Mouse (Mus musculus): ENCODE results near the gene Gas7. TPM values are rescaled to one million over a fixed set of nuclear protein-coding genes. Genes with fewer than 3 reads are reported as not detected.

Gas7 gene
- polyA plus RNA-seq, 1 experiment from 2014 or later = 18.7 TPM

- H3K4me2 ChIP-seq (replicated peaks; ENCODE audit: low read depth, low read length) = no peak overlapping the region
- H3K4me1 ChIP-seq (ENCODE audit: insufficient read depth, low read depth, low read length) = no peaks in the 10 kb centered on the region
- no peaks in the 10 kb centered on the region for H3K27me3 ChIP-seq (replicated peaks; ENCODE audit: insufficient read depth, low read length)
- H3K4me3 ChIP-seq (ENCODE audit: low read depth, low read length) = no peak overlapping the region
- no peak for TF ChIP-seq CTCF (IDR thresholded peaks at IDR 0.05)
- no peak for TF ChIP-seq EP300 (IDR thresholded peaks at IDR 0.05)
- WGBS = 62% methylated on average over 4 of the region's 4 CpGs
- DNase-seq (ENCODE audit: low spot score) (no peak), ATAC-seq (no peak)
- H3K27ac ChIP-seq (ENCODE audit: low read length) = no peak overlapping the region
- no peaks in the 10 kb centered on the region for H3K9me3 ChIP-seq (ENCODE audit: low read length)
- H3K36me3 ChIP-seq (ENCODE audit: insufficient read depth, low read length) = no peaks in the 10 kb centered on the region
- H3K9ac ChIP-seq (replicated peaks; ENCODE audit: low read depth) = no peak overlapping the region
Measured at GRCm38 (mm10) chr11:67712976-67713375, 257.7 kb downstream of the Gas7 start.

GRCm38 (mm10) chr11:67715382-67715781, 260.1 kb downstream of the Gas7 start:
- no peaks in the 10 kb centered on the region for H3K9me3 ChIP-seq (ENCODE audit: low read length)
- WGBS = 75% methylated on average over 4 of the region's 4 CpGs
- no peaks in the 10 kb centered on the region for H3K27me3 ChIP-seq (replicated peaks; ENCODE audit: insufficient read depth, low read length)
- DNase-seq (ENCODE audit: low spot score) = no peak
- no peak overlapping the region for H3K4me3 ChIP-seq (ENCODE audit: low read depth, low read length)
- no peaks in the 10 kb centered on the region for H3K36me3 ChIP-seq (ENCODE audit: insufficient read depth, low read length)
- H3K4me1 ChIP-seq (ENCODE audit: insufficient read depth, low read depth, low read length) = no peaks in the 10 kb centered on the region
- no peak overlapping the region for H3K27ac ChIP-seq (ENCODE audit: low read length)
- no peak overlapping the region for H3K4me2 ChIP-seq (replicated peaks; ENCODE audit: low read depth, low read length)
- no peak for TF ChIP-seq EP300 (IDR thresholded peaks at IDR 0.05)
- ATAC-seq = no peak
- H3K9ac ChIP-seq (replicated peaks; ENCODE audit: low read depth) = no peak overlapping the region

GRCm38 (mm10) chr11:67721485-67721884, 266.2 kb downstream of the Gas7 start:
- Histone ChIP-seq H3K9me3 (ENCODE audit: low read length) (no peaks in the 10 kb centered on the region), H3K27ac (ENCODE audit: low read length) (no peak overlapping the region), H3K27me3 (replicated peaks; ENCODE audit: insufficient read depth, low read length) (no peaks in the 10 kb centered on the region), H3K4me2 (replicated peaks; ENCODE audit: low read depth, low read length) (no peak overlapping the region), H3K9ac (replicated peaks; ENCODE audit: low read depth) (no peak overlapping the region), H3K4me1 (ENCODE audit: insufficient read depth, low read depth, low read length) (no peaks in the 10 kb centered on the region), H3K4me3 (ENCODE audit: low read depth, low read length) (no peak overlapping the region), H3K36me3 (ENCODE audit: insufficient read depth, low read length) (no peaks in the 10 kb centered on the region)
- DNase-seq (ENCODE audit: low spot score) = no peak
- TF ChIP-seq CTCF (IDR thresholded peaks at IDR 0.05) (no peak), EP300 (IDR thresholded peaks at IDR 0.05) (no peak)
- no peak for ATAC-seq
- 73% methylated on average over 5 of the region's 5 CpGs for WGBS

GRCm38 (mm10) chr11:67722399-67723156, 267.3 kb downstream of the Gas7 start:
- Histone ChIP-seq H3K9ac (replicated peaks; ENCODE audit: low read depth) (no peak overlapping the region), H3K27me3 (replicated peaks; ENCODE audit: insufficient read depth, low read length) (no peaks in the 10 kb centered on the region), H3K27ac (ENCODE audit: low read length) (no peak overlapping the region), H3K9me3 (ENCODE audit: low read length) (no peaks in the 10 kb centered on the region), H3K4me2 (replicated peaks; ENCODE audit: low read depth, low read length) (no peak overlapping the region), H3K4me1 (ENCODE audit: insufficient read depth, low read depth, low read length) (no peaks in the 10 kb centered on the region), H3K4me3 (ENCODE audit: low read depth, low read length) (no peak overlapping the region), H3K36me3 (ENCODE audit: insufficient read depth, low read length) (no peaks in the 10 kb centered on the region)
- ATAC-seq (no peak), DNase-seq (ENCODE audit: low spot score) (no peak)
- 31% methylated on average over 7 of the region's 7 CpGs for WGBS
- no peak for TF ChIP-seq EP300 (IDR thresholded peaks at IDR 0.05)
- no peak for TF ChIP-seq CTCF (IDR thresholded peaks at IDR 0.05)

GRCm38 (mm10) chr11:67723231-67724013, 268.2 kb downstream of the Gas7 start:
- 67% methylated on average over 8 of the region's 8 CpGs for WGBS
- TF ChIP-seq EP300 (IDR thresholded peaks at IDR 0.05) = no peak
- no peak for TF ChIP-seq CTCF (IDR thresholded peaks at IDR 0.05)
- no peak for ATAC-seq
- H3K27me3 ChIP-seq (replicated peaks; ENCODE audit: insufficient read depth, low read length) = no peaks in the 10 kb centered on the region
- no peaks in the 10 kb centered on the region for H3K36me3 ChIP-seq (ENCODE audit: insufficient read depth, low read length)
- H3K27ac ChIP-seq (ENCODE audit: low read length) = no peak overlapping the region
- H3K9ac ChIP-seq (replicated peaks; ENCODE audit: low read depth) = no peak overlapping the region
- no peak overlapping the region for H3K4me3 ChIP-seq (ENCODE audit: low read depth, low read length)
- DNase-seq (ENCODE audit: low spot score) = no peak
- no peaks in the 10 kb centered on the region for H3K9me3 ChIP-seq (ENCODE audit: low read length)
- no peak overlapping the region for H3K4me2 ChIP-seq (replicated peaks; ENCODE audit: low read depth, low read length)
- H3K4me1 ChIP-seq (ENCODE audit: insufficient read depth, low read depth, low read length) = no peaks in the 10 kb centered on the region

- no peak for ATAC-seq
- H3K27me3 ChIP-seq (replicated peaks; ENCODE audit: insufficient read depth, low read length) = no peaks in the 10 kb centered on the region
- H3K36me3 ChIP-seq (ENCODE audit: insufficient read depth, low read length) = no peaks in the 10 kb centered on the region
- H3K27ac ChIP-seq (ENCODE audit: low read length) = no peak overlapping the region
- no peak overlapping the region for H3K9ac ChIP-seq (replicated peaks; ENCODE audit: low read depth)
- no peaks in the 10 kb centered on the region for H3K9me3 ChIP-seq (ENCODE audit: low read length)
- no peak for DNase-seq (ENCODE audit: low spot score)
- TF ChIP-seq EP300 (IDR thresholded peaks at IDR 0.05) (no peak), CTCF (IDR thresholded peaks at IDR 0.05) (no peak)
- WGBS = 76% methylated on average over 6 of the region's 6 CpGs
- H3K4me2 ChIP-seq (replicated peaks; ENCODE audit: low read depth, low read length) = no peak overlapping the region
- no peak overlapping the region for H3K4me3 ChIP-seq (ENCODE audit: low read depth, low read length)
- no peaks in the 10 kb centered on the region for H3K4me1 ChIP-seq (ENCODE audit: insufficient read depth, low read depth, low read length)
Measured at GRCm38 (mm10) chr11:67727095-67727494, 271.9 kb downstream of the Gas7 start.

All from lung, postnatal 0 days (tissue).